Mouse (Mus musculus) brain, embryonic 14.5 days (tissue): ENCODE measurements around the gene Rel.

Source experiments
- CTCF ChIP-seq: fragments of 200-500 bp; IDR thresholded peaks from 2 replicates; pipeline ENCODE4 v1.5.1; 2012; ENCODE audit warnings: inconsistent platforms, mild to moderate bottlenecking, moderate library complexity, borderline replicate concordance; ENCODE audit not compliant: insufficient read depth, insufficient read length; ENCODE audit errors: extremely low read depth
- POLR2A ChIP-seq: fragments of 200-500 bp; IDR thresholded peaks from 2 replicates; pipeline ENCODE4 v1.6.1; 2012; ENCODE audit warnings: mild to moderate bottlenecking, inconsistent platforms, borderline replicate concordance; ENCODE audit not compliant: poor library complexity, insufficient read depth, insufficient read length, severe bottlenecking; ENCODE audit errors: extremely low read depth

- TF ChIP-seq CTCF (no peak), POLR2A (no peak)
Observed at GRCm38 (mm10) chr11:23701831-23702230, 68.9 kb downstream of the Rel start.
